Mouse (Mus musculus) adrenal gland, postnatal 36 days (tissue): ENCODE measurements at regions not wholly inside any gene's neighbourhood (a gene's known extent, or its start where the extent isn't known, plus 50 kb on each side); places are given as distances from the start of the nearest gene placed in this dataset.

Source experiments
- DNase-seq, 2 experiments: peaks; one replicate each; pipeline ENCODE4 v3.0.0; 2021; ENCODE audit warnings: mixed read lengths in 1 of 2

GRCm38 (mm10) chr6:9335719-9336118 lies 387.5 kb downstream of the Nxph1 start:
- DNase-seq, result no peak

DNA sequence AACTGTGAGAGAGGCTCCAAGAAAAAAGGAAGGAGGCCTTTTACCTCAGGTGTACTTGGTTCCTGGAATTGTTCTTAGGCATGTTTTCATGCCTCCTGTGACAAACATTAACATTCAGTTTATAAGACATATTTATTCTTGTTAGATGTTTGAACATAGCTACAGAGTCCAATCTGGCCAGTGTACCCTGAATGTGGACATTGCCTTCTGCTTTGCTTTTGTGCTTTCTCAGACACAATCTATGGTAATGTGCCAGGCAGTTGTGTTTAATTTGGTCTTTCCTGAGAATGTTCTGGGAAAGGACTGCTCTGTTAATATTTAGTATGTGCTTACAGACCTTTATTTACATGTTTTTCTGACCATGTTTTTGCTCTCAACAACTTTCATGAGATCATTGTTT lies 436.0 kb downstream of the Nxph1 start:
- DNase-seq, result no peak

DNA sequence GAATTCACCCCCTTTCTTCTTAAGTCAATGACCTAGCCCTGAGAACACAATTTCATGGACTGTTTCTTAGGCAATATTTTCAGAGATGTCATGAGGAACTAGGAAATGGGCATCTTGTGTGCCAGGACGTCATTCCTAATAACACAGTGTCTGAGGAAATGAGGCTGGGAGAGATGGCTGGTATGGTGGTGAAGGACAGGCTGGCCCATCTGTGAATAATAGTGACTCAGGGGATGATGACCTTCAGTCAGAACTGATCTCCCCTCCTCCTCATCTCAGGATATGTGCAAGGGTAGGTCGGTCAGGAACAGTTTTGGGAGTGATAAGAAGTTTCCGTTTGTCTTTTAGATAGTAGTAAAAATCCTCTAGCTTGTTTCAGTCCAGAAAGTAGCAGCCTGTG lies 449.8 kb downstream of the Nxph1 start:
- peak; percentile 15 to 22 for DNase-seq

GRCm38 (mm10) chr6:9406016-9406415 lies 457.8 kb downstream of the Nxph1 start:
- DNase-seq, result no peak
